Mouse (Mus musculus) left cerebral cortex, adult 8-10 months (tissue): ENCODE results near the gene Pdk4. TPM values are rescaled to one million over a fixed set of nuclear protein-coding genes. Genes with fewer than 3 reads are reported as not detected.

Source experiments
- DNase-seq, 2 experiments: peaks; one replicate each; pipeline ENCODE4 v3.0.0; 2022; ENCODE audit warnings: low spot score in 2 of 2
- total RNA-seq, 4 experiments: library from RNA; stranded (reverse); gene quantifications; 2 replicates each; pipeline ENCODE4 v1.2.4; 2022

Pdk4 gene
- 10 to 100 TPM; 12.9 to 14.8 (median 14.0) TPM for total RNA-seq

GRCm38 (mm10) chr6:5495961-5496853 lies at the start of gene Pdk4:
Gene Pdk4, minus strand, starts transcription at chr6:5496309.
- peak; percentile 18 to 69 for DNase-seq

GRCm38 (mm10) chr6:5537855-5538365 lies 41.8 kb upstream of the Pdk4 start:
- DNase-seq: no peak

GRCm38 (mm10) chr6:5535754-5536153 lies 39.6 kb upstream of the Pdk4 start:
- DNase-seq: no peak

- DNase-seq: no peak
These were observed 21.0 kb upstream of the Pdk4 start for GRCm38 (mm10) chr6:5517091-5517490.

- DNase-seq: no peak
These were observed 13.6 kb upstream of the Pdk4 start for GRCm38 (mm10) chr6:5509757-5510156.

- no peak for DNase-seq
These were observed 13.2 kb upstream of the Pdk4 start for GRCm38 (mm10) chr6:5509303-5509702.

GRCm38 (mm10) chr6:5507821-5508220 lies 11.7 kb upstream of the Pdk4 start:
- DNase-seq: no peak

GRCm38 (mm10) chr6:5506271-5506670 lies 10.2 kb upstream of the Pdk4 start:
- no peak for DNase-seq

GRCm38 (mm10) chr6:5502810-5503209 lies 6.7 kb upstream of the Pdk4 start:
- DNase-seq: no peak

GRCm38 (mm10) chr6:5501551-5501950 lies 5.4 kb upstream of the Pdk4 start:
- DNase-seq: no peak

GRCm38 (mm10) chr6:5498740-5499139 lies 2.6 kb upstream of the Pdk4 start:
- DNase-seq: no peak

- no peak for DNase-seq
These were observed 736 bp upstream of the Pdk4 start for GRCm38 (mm10) chr6:5496854-5497235.

- no peak for DNase-seq
These were observed 11.1 kb downstream of the Pdk4 start for GRCm38 (mm10) chr6:5485028-5485427.

GRCm38 (mm10) chr6:5482270-5482783 lies 13.8 kb downstream of the Pdk4 start:
- DNase-seq: no peak

GRCm38 (mm10) chr6:5481066-5481465 lies 15.0 kb downstream of the Pdk4 start:
- DNase-seq: no peak

- no peak for DNase-seq
These were observed 22.1 kb downstream of the Pdk4 start for GRCm38 (mm10) chr6:5474021-5474420.

- no peak for DNase-seq
These were observed 23.4 kb downstream of the Pdk4 start for GRCm38 (mm10) chr6:5472692-5473091.

- DNase-seq: no peak
These were observed 25.4 kb downstream of the Pdk4 start for GRCm38 (mm10) chr6:5470480-5471318.

GRCm38 (mm10) chr6:5455836-5456235 lies 40.3 kb downstream of the Pdk4 start:
- no peak for DNase-seq

- no peak for DNase-seq
These were observed 46.2 kb downstream of the Pdk4 start for GRCm38 (mm10) chr6:5449878-5450277.

- no peak for DNase-seq
These were observed 47.7 kb downstream of the Pdk4 start for GRCm38 (mm10) chr6:5448396-5448795.

- DNase-seq: peak in 1 of 2 experiments; percentile 20
These were observed 48.6 kb downstream of the Pdk4 start for GRCm38 (mm10) chr6:5447546-5447945.
